Comparison of ENCODE assay signal across 10 mouse cellular contexts in the genomic region with DNA sequence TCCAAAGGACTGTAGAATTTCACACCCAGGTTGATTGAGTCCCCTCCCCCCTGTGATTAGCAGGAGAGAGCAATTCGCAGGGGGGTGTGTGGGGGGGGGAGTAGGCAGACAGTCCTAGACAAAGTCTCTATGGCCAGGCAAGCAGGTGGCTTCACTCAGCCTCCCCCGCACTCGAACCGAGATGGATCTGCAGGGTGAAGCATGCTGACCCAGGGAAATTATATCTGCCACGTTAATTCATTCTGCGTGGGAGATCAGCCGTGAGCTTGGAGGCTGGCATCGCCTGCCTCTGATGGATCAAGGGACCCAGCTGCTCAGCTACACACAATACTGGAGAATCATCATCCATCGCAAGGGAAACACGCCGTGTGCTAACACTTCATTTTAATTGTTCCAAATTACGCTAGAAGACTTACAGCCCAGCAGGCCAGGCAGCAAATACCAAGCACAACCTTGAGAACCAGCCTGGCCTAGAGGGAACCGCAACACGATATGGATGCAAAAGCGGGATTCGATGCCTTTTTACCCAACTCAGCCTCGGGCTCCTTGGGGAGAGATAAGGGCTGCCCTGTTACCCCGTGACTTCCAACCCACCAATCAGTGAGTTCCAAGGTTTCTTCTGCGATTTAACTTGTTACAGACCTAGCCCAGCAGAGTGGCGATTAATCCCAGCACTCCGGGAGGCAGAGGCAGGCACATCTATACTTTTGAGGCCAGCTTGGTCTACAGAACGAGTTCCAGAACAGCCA.
DNase-seq lines count a peak whose midpoint lies in the region; ATAC-seq lines count a peak whose summit lies in the region.
"Had no signal": no experiment of that assay in that cellular context is flagged by ENCODE, and none has a peak within 500 bp of the region (broad histone marks: within the 10 kb centered on the region; RNA-seq: fewer than 3 reads in every experiment).

No protein-coding gene starts in this region.

- no peaks in the 10 kb centered on the region for H3K36me3 ChIP-seq in hindbrain, embryonic 13.5 days
- no peaks in the 10 kb centered on the region for H3K36me3 ChIP-seq in midbrain, embryonic 16.5 days (ENCODE audit: control insufficient read depth, insufficient read depth, low read length)
- H3K36me3 ChIP-seq: intestine, embryonic 15.5 days; liver, embryonic 12.5 days had no signal

- H3K27ac ChIP-seq in hindbrain, embryonic 13.5 days, result peak overlapping the region; percentile 53
- H3K27ac ChIP-seq in midbrain, embryonic 16.5 days (ENCODE audit: low read length), result no peak overlapping the region
- H3K27ac ChIP-seq: intestine, embryonic 15.5 days; liver, embryonic 12.5 days had no signal

- H3K27me3 ChIP-seq in hindbrain, embryonic 13.5 days, result peaks cover 88% of the 10 kb centered on the region
- no peaks in the 10 kb centered on the region for H3K27me3 ChIP-seq in midbrain, embryonic 16.5 days (ENCODE audit: control insufficient read depth, insufficient read depth, low read depth, low read length)
- H3K27me3 ChIP-seq: intestine, embryonic 15.5 days; liver, embryonic 12.5 days had no signal

- WGBS in hindbrain, embryonic 13.5 days, result 38% methylated on average over 22 of the region's 22 CpGs
- WGBS in midbrain, embryonic 16.5 days, result 44% methylated on average over 22 of the region's 22 CpGs

- H3K4me2 ChIP-seq in hindbrain, embryonic 13.5 days, result peak overlapping the region; percentile 3; the same call in 1 of the 2 replicates
- no peak overlapping the region for H3K4me2 ChIP-seq in midbrain, embryonic 16.5 days (ENCODE audit: low read length)
- H3K4me2 ChIP-seq: intestine, embryonic 15.5 days; liver, embryonic 12.5 days had no signal

- peak; percentile 66 for ATAC-seq in hindbrain, embryonic 13.5 days (ENCODE audit: low FRiP score)
- peak; percentile 48; the same call in 1 of the 2 replicates for ATAC-seq in midbrain, embryonic 16.5 days
- ATAC-seq: intestine, embryonic 15.5 days; liver, embryonic 12.5 days had no signal

- H3K9ac ChIP-seq in hindbrain, embryonic 13.5 days, result 0 out of 2 replicates have a peak overlapping the region, but pooled peaks have one; percentile 26
- H3K9ac ChIP-seq in midbrain, embryonic 16.5 days (ENCODE audit: low read depth, low read length), result no peak overlapping the region; the same call in 1 of the 2 replicates
- H3K9ac ChIP-seq: intestine, embryonic 15.5 days; liver, embryonic 12.5 days had no signal

- H3K4me3 ChIP-seq in hindbrain, embryonic 13.5 days, result no peak overlapping the region
- H3K4me3 ChIP-seq in midbrain, embryonic 16.5 days (ENCODE audit: low read depth, low read length), result no peak overlapping the region
- H3K4me3 ChIP-seq: intestine, embryonic 15.5 days; liver, embryonic 12.5 days had no signal

- H3K9me3 ChIP-seq in hindbrain, embryonic 13.5 days, result no peaks in the 10 kb centered on the region
- H3K9me3 ChIP-seq in midbrain, embryonic 16.5 days (replicated peaks; ENCODE audit: control insufficient read depth, low read length, poor library complexity, severe bottlenecking), result no peaks in the 10 kb centered on the region
- H3K9me3 ChIP-seq: intestine, embryonic 15.5 days; liver, embryonic 12.5 days had no signal

- peaks cover 30% of the 10 kb centered on the region for H3K4me1 ChIP-seq in hindbrain, embryonic 13.5 days (replicated peaks)
- peaks cover 4% of the 10 kb centered on the region; the same call in 1 of the 2 replicates for H3K4me1 ChIP-seq in midbrain, embryonic 16.5 days (ENCODE audit: control insufficient read depth, insufficient read depth, low read length)
- H3K4me1 ChIP-seq: liver, embryonic 12.5 days had no signal

- DNase-seq in kidney, postnatal 10 days, result peak; percentile 64
- no peak for DNase-seq in kidney, adult 8-10 months
- DNase-seq in embryo, embryonic 10.5 days (ENCODE audit: low spot score), result peak; percentile 42
- DNase-seq in gastrocnemius, postnatal 4 days (ENCODE audit: low spot score in 2 of 2), result no peak
- DNase-seq in heart, postnatal 4 days, result no peak
- DNase-seq in adrenal gland, postnatal 10 days, result no peak

Comparison
In these comparisons a context has a peak if more than half of its experiments do, and no peak if none do; other contexts are left out.
1. DNase-seq: peak in kidney, postnatal 10 days (single experiment) and embryo, embryonic 10.5 days (single experiment); none in kidney, adult 8-10 months (0 of 2), gastrocnemius, postnatal 4 days (0 of 2), heart, postnatal 4 days (single experiment) and adrenal gland, postnatal 10 days (single experiment).